Mouse (Mus musculus): ENCODE results near the gene Coro1c. TPM values are rescaled to one million over a fixed set of nuclear protein-coding genes. Genes with fewer than 3 reads are reported as not detected.

Coro1c gene
- polyA plus RNA-seq, 1 experiment from 2014 or later, result 214 TPM

DNA sequence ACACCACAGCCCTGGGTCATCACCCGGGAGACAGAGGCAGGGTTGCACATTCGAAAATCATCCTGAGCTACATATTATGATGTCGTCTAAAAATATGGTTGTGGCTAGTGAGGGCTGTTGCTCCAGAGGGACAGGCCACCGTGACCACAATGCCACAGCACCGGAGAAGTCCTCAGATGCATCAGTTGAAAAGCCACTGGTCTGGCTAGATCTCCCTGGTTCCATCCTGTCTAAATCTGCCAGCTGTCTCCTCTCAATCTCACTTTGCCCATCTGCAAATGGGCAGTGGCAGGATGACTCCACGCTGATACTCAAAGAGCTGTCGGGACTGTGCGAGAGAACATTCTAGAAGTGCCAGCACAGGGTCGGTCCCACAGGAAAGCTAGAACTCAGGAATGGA, 110.0 kb downstream of the Coro1c start:
- no peak for ATAC-seq
- Histone ChIP-seq H3K27ac (no peak overlapping the region), H3K36me3 (no peaks in the 10 kb centered on the region), H3K4me2 (replicated peaks) (no peak overlapping the region), H3K9me3 (no peaks in the 10 kb centered on the region), H3K9ac (replicated peaks) (no peak overlapping the region), H3K27me3 (peaks cover 13% of the 10 kb centered on the region), H3K4me3 (replicated peaks) (no peak overlapping the region), H3K4me1 (replicated peaks) (peaks cover 23% of the 10 kb centered on the region)
- whole genome bisulfite sequencing, result 85% methylated on average over 9 of the region's 9 CpGs

DNA sequence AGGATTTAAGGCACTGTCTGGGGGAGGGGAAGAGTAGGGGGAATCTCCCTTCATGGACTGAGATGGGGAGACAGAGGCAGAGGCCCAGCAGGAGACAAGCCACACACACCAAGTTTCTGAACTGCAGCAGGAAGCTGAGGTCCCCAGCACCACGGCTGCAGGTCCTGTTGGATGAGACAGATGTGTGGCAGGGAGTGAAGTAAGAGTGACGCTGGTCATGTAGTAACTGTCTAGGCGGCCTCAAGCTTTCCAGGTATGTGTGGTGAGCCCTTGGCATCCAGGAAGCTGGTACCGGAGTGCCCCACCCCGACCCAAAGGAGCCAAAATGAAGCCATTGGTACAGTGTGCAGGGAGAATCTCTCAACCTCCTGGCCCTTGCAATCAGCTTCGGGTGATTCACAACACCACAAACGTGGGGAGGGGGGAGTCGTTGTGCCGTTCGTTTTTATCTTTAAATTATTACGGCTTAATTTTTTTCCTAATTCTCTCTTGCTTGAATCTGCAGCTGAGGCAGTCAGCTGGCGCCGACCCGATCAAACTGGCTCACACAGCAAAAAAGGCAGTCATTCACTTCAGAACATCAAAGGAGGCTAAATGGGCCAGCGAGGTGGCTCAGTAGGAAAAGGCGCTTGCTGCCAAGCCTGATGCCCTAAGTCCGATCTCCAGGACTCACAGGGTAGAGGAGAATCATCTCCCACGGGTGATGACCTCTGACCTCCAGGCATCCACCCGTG, 111.2 kb downstream of the Coro1c start:
- no peaks in the 10 kb centered on the region for H3K9me3 ChIP-seq
- no peaks in the 10 kb centered on the region for H3K36me3 ChIP-seq
- WGBS, result 13% methylated on average over 19 of the region's 19 CpGs
- no peak overlapping the region for H3K27ac ChIP-seq
- no peak overlapping the region for H3K4me3 ChIP-seq (replicated peaks)
- H3K4me2 ChIP-seq (replicated peaks), result no peak overlapping the region
- peaks cover 13% of the 10 kb centered on the region for H3K27me3 ChIP-seq
- no peak for ATAC-seq
- no peak overlapping the region for H3K9ac ChIP-seq (replicated peaks)
- peaks cover 23% of the 10 kb centered on the region for H3K4me1 ChIP-seq (replicated peaks)

DNA sequence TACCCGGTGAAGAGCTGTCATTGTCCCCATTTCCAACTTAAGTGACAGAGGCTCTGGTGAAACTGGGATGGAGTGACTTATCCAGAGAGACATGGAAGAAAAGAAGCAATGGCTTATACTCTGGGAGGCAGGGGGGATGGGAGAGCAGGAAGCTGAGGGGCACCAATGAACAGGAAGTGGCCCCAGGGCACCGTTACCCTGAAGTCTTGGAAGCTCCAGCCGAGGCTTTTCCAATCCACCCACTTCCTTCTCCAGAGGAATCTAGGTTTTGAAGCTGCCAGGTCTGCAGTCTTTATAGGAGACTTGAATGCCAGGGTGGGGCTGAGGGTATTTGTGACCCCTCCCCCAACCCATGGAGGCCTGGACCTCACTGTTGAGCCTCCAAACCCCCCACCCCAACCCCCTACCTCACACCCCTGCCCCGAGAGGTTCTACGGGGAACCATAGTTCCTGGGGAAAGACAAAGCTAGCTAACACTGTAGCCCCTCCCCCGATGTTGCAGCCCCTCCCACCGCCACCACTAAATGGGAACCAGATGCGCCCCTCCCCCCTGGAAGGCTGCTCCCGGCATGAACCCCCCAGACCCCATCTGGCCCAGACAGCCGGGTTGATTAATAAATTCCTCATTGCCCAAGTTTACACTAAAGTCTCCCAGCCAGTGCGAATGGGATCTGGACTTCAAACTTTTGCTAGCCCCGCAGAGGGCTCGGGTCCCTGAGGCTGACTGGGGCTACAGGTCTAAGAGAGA, 112.0 kb downstream of the Coro1c start:
- H3K27ac ChIP-seq, result no peak overlapping the region
- H3K4me1 ChIP-seq (replicated peaks), result peaks cover 23% of the 10 kb centered on the region
- H3K4me3 ChIP-seq (replicated peaks), result no peak overlapping the region
- ATAC-seq, result no peak
- H3K27me3 ChIP-seq, result peaks cover 13% of the 10 kb centered on the region
- no peak overlapping the region for H3K9ac ChIP-seq (replicated peaks)
- no peak overlapping the region for H3K4me2 ChIP-seq (replicated peaks)
- H3K9me3 ChIP-seq, result no peaks in the 10 kb centered on the region
- no peaks in the 10 kb centered on the region for H3K36me3 ChIP-seq
- 12% methylated on average over 13 of the region's 13 CpGs for WGBS

Other genes with a start within 250 kb of the Coro1c start
- not detected in 2 replicates for gene 1700069L16Rik, start 184.0 kb downstream of the Coro1c start, polyA plus RNA-seq (2015; fragmentation: Nextera tagmentation; extraction: Ambion mirVana)
- gene Ficd, start 173.0 kb downstream of the Coro1c start, polyA plus RNA-seq (2015; fragmentation: Nextera tagmentation; extraction: Ambion mirVana), result 7.2 and 7.8 TPM in 2 replicates
- gene Sart3, start 136.2 kb downstream of the Coro1c start, polyA plus RNA-seq (2015; fragmentation: Nextera tagmentation; extraction: Ambion mirVana), result 51.1 and 58.5 TPM in 2 replicates
- gene Iscu, start 136.0 kb downstream of the Coro1c start, polyA plus RNA-seq (2015; fragmentation: Nextera tagmentation; extraction: Ambion mirVana), result 93.0 and 101 TPM in 2 replicates
- gene Tmem119, start 108.2 kb downstream of the Coro1c start, polyA plus RNA-seq (2015; fragmentation: Nextera tagmentation; extraction: Ambion mirVana), result 4.3 and 5.6 TPM in 2 replicates
- 0.98 and 1.2 TPM in 2 replicates for gene Selplg, start 76.1 kb downstream of the Coro1c start, polyA plus RNA-seq (2015; fragmentation: Nextera tagmentation; extraction: Ambion mirVana)
- gene Ssh1, start 85.1 kb upstream of the Coro1c start, polyA plus RNA-seq (2015; fragmentation: Nextera tagmentation; extraction: Ambion mirVana), result 14.3 and 17.2 TPM in 2 replicates
- gene Dao, start 94.9 kb upstream of the Coro1c start, polyA plus RNA-seq (2015; fragmentation: Nextera tagmentation; extraction: Ambion mirVana), result not detected in 2 replicates
- gene Usp30, start 156.7 kb upstream of the Coro1c start, polyA plus RNA-seq (2015; fragmentation: Nextera tagmentation; extraction: Ambion mirVana), result 16.7 and 19.0 TPM in 2 replicates
- 79.3 and 82.7 TPM in 2 replicates for gene Svop, start 182.8 kb upstream of the Coro1c start, polyA plus RNA-seq (2015; fragmentation: Nextera tagmentation; extraction: Ambion mirVana)
- gene Alkbh2, start 219.5 kb upstream of the Coro1c start, polyA plus RNA-seq (2015; fragmentation: Nextera tagmentation; extraction: Ambion mirVana), result 5.8 and 6.0 TPM in 2 replicates
- gene Ung, start 221.6 kb upstream of the Coro1c start, polyA plus RNA-seq (2015; fragmentation: Nextera tagmentation; extraction: Ambion mirVana), result 14.8 and 17.4 TPM in 2 replicates
- gene Acacb, start 237.8 kb upstream of the Coro1c start, polyA plus RNA-seq (2015; fragmentation: Nextera tagmentation; extraction: Ambion mirVana), result 2.4 and 2.9 TPM in 2 replicates

All from midbrain, embryonic 13.5 days (tissue).